Comparison of ENCODE assay signal across 22 mouse cellular contexts in the genomic region with DNA sequence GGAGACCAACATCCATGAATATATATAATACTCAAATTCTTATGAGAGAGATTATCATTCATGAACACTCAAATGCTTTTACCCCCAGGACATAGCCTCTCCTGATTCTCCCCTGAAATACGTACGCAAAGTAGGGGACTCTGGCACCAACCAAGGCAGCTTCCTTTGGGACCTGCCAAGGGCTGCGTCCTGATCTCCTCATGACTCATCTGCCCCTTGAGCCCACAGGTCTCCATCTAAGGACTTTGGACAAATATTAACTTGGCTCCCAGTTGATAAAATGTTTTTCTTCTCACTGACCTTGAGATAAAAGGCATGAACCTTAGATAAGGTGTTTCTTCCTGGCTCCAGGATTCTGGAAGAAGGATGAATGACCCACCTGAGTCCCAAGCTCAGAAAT.
DNase-seq lines count a peak whose midpoint lies in the region; ATAC-seq and TF ChIP-seq lines count a peak whose summit lies in the region.
"Had no signal": no experiment of that assay in that cellular context is flagged by ENCODE, and none has a peak within 500 bp of the region (broad histone marks: within the 10 kb centered on the region; RNA-seq: fewer than 3 reads in every experiment).

No protein-coding gene starts in this region.

- TF ChIP-seq CTCF in midbrain, postnatal 0 days (IDR thresholded peaks at IDR 0.05), result no peak

- H3K36me3 ChIP-seq in heart, embryonic 12.5 days, result no peaks in the 10 kb centered on the region
- H3K36me3 ChIP-seq in intestine, embryonic 16.5 days (ENCODE audit: control insufficient read depth, insufficient read depth, low read length), result no peaks in the 10 kb centered on the region
- H3K36me3 ChIP-seq in stomach, embryonic 16.5 days (ENCODE audit: control insufficient read depth, insufficient read depth, low read length), result no peaks in the 10 kb centered on the region
- no peaks in the 10 kb centered on the region for H3K36me3 ChIP-seq in midbrain, postnatal 0 days (ENCODE audit: insufficient read depth, low read length)
- H3K36me3 ChIP-seq: forebrain, embryonic 10.5 days; heart, embryonic 13.5 days had no signal

- WGBS in heart, embryonic 12.5 days, result 72% methylated on average over 3 of the region's 3 CpGs
- 66% methylated on average over 3 of the region's 3 CpGs for WGBS in intestine, embryonic 16.5 days
- 63% methylated on average over 3 of the region's 3 CpGs for WGBS in stomach, embryonic 16.5 days
- 94% methylated on average over 3 of the region's 3 CpGs for WGBS in midbrain, postnatal 0 days

- no peaks in the 10 kb centered on the region for H3K9me3 ChIP-seq in heart, embryonic 12.5 days (replicated peaks)
- H3K9me3 ChIP-seq in intestine, embryonic 16.5 days (ENCODE audit: control insufficient read depth, low read length), result no peaks in the 10 kb centered on the region
- H3K9me3 ChIP-seq in stomach, embryonic 16.5 days (replicated peaks; ENCODE audit: control insufficient read depth, low read length), result no peaks in the 10 kb centered on the region
- H3K9me3 ChIP-seq in midbrain, postnatal 0 days (ENCODE audit: low read length), result no peaks in the 10 kb centered on the region
- H3K9me3 ChIP-seq: forebrain, embryonic 10.5 days; forebrain, embryonic 13.5 days; heart, embryonic 13.5 days had no signal

- no peak for ATAC-seq in heart, embryonic 12.5 days (ENCODE audit: insufficient number of reproducible peaks, low FRiP score)
- peak; percentile 86 for ATAC-seq in intestine, embryonic 16.5 days
- peak; percentile 62; the same call in 1 of the 2 replicates for ATAC-seq in stomach, embryonic 16.5 days (ENCODE audit: insufficient read depth, low FRiP score)
- ATAC-seq in midbrain, postnatal 0 days (ENCODE audit: low FRiP score), result no peak
- ATAC-seq: activated CD4-positive, CD25-positive, alpha-beta regulatory T cell, adult 4 months; forebrain, embryonic 13.5 days; forebrain, embryonic 16.5 days had no signal

- H3K9ac ChIP-seq in heart, embryonic 12.5 days, result no peak overlapping the region
- H3K9ac ChIP-seq in intestine, embryonic 16.5 days (ENCODE audit: low read depth, low read length), result no peak overlapping the region
- no peak overlapping the region for H3K9ac ChIP-seq in stomach, embryonic 16.5 days (ENCODE audit: low read length)
- no peak overlapping the region for H3K9ac ChIP-seq in midbrain, postnatal 0 days (replicated peaks; ENCODE audit: low read length, poor library complexity, severe bottlenecking)
- H3K9ac ChIP-seq: forebrain, embryonic 13.5 days; heart, embryonic 13.5 days; hindbrain, embryonic 14.5 days had no signal

- DNase-seq in heart, adult 11 months, result peak; percentile 11
- DNase-seq in cerebellum, adult 9-10 months, result no peak
- DNase-seq in ovary, postnatal 36 days (ENCODE audit: low spot score), result no peak
- no peak for DNase-seq in midbrain, postnatal 0 days (ENCODE audit: low spot score)
- DNase-seq: adrenal gland, adult 8-10 months; adrenal gland, postnatal 25 days; cerebellum, adult 11-12 months; cerebellum, adult 8-10 months; cerebellum, postnatal 14 days; gastrocnemius, postnatal 10 days; heart, adult 18-20 months; heart, postnatal 14 days; heart, postnatal 4 days had no signal

- H3K27me3 ChIP-seq in heart, embryonic 12.5 days (replicated peaks), result no peaks in the 10 kb centered on the region
- no peaks in the 10 kb centered on the region for H3K27me3 ChIP-seq in intestine, embryonic 16.5 days (replicated peaks; ENCODE audit: control insufficient read depth, insufficient read depth, low read length)
- no peaks in the 10 kb centered on the region for H3K27me3 ChIP-seq in stomach, embryonic 16.5 days (ENCODE audit: control insufficient read depth, insufficient read depth, low read length)
- H3K27me3 ChIP-seq in midbrain, postnatal 0 days (ENCODE audit: insufficient read depth, low read length), result no peaks in the 10 kb centered on the region
- H3K27me3 ChIP-seq: forebrain, embryonic 13.5 days; heart, embryonic 13.5 days had no signal

- H3K4me1 ChIP-seq in heart, embryonic 12.5 days (replicated peaks), result peaks cover 14% of the 10 kb centered on the region
- peaks cover 8% of the 10 kb centered on the region; the same call in 1 of the 2 replicates for H3K4me1 ChIP-seq in intestine, embryonic 16.5 days (ENCODE audit: control insufficient read depth, insufficient read depth, low read length)
- H3K4me1 ChIP-seq in stomach, embryonic 16.5 days (ENCODE audit: control insufficient read depth, insufficient read depth, low read length), result no peaks in the 10 kb centered on the region
- no peaks in the 10 kb centered on the region for H3K4me1 ChIP-seq in midbrain, postnatal 0 days (ENCODE audit: insufficient read depth, low read length)

- no peak overlapping the region for H3K4me2 ChIP-seq in heart, embryonic 12.5 days
- no peak overlapping the region for H3K4me2 ChIP-seq in intestine, embryonic 16.5 days (ENCODE audit: low read depth, low read length)
- H3K4me2 ChIP-seq in stomach, embryonic 16.5 days (ENCODE audit: low read depth, low read length), result no peak overlapping the region
- H3K4me2 ChIP-seq in midbrain, postnatal 0 days (ENCODE audit: low read depth, low read length, poor library complexity, severe bottlenecking), result no peak overlapping the region
- H3K4me2 ChIP-seq: forebrain, embryonic 13.5 days; heart, embryonic 13.5 days; hindbrain, embryonic 14.5 days had no signal

- no peak overlapping the region for H3K27ac ChIP-seq in heart, embryonic 12.5 days (ENCODE audit: poor library complexity, severe bottlenecking)
- no peak overlapping the region; the same call in 1 of the 2 replicates for H3K27ac ChIP-seq in intestine, embryonic 16.5 days (ENCODE audit: low read length)
- no peak overlapping the region for H3K27ac ChIP-seq in stomach, embryonic 16.5 days (ENCODE audit: low read length)
- no peak overlapping the region for H3K27ac ChIP-seq in midbrain, postnatal 0 days (ENCODE audit: low read depth, low read length)
- H3K27ac ChIP-seq: forebrain, embryonic 10.5 days; forebrain, embryonic 13.5 days; heart, embryonic 13.5 days; hindbrain, embryonic 14.5 days had no signal

- no peak overlapping the region for H3K4me3 ChIP-seq in heart, embryonic 12.5 days
- H3K4me3 ChIP-seq in intestine, embryonic 16.5 days (ENCODE audit: low read length), result no peak overlapping the region
- no peak overlapping the region for H3K4me3 ChIP-seq in stomach, embryonic 16.5 days (replicated peaks; ENCODE audit: low read length)
- H3K4me3 ChIP-seq in midbrain, postnatal 0 days (ENCODE audit: low read depth, low read length), result no peak overlapping the region
- H3K4me3 ChIP-seq: forebrain, embryonic 10.5 days; forebrain, embryonic 13.5 days; heart, embryonic 13.5 days had no signal

Comparison
In these comparisons a context has a peak if more than half of its experiments do, and no peak if none do; other contexts are left out.
1. ATAC-seq: peak in intestine, embryonic 16.5 days (single experiment) and stomach, embryonic 16.5 days (single experiment); none in heart, embryonic 12.5 days (single experiment) and midbrain, postnatal 0 days (single experiment).